In genomic region chr13:22271721-22272120, GRCm38 (mm10) we compare ENCODE assay signal across 32 mouse cellular contexts. TPM values are rescaled to one million over a fixed set of nuclear protein-coding genes. Genes with fewer than 3 reads are reported as not detected.
A peak's percentile ranks its signal among the peaks of the same experiment; 100 is the strongest.
DNase-seq lines count a peak whose midpoint lies in the region; ATAC-seq lines count a peak whose summit lies in the region.
"Had no signal": no experiment of that assay in that cellular context is flagged by ENCODE, and none has a peak within 500 bp of the region (broad histone marks: within the 10 kb centered on the region; RNA-seq: fewer than 3 reads in every experiment).

No protein-coding gene starts in this region.

- 49% methylated on average over 2 of the region's 2 CpGs for WGBS in midbrain, embryonic 10.5 days
- 38% methylated on average over 2 of the region's 2 CpGs for whole genome bisulfite sequencing in midbrain, embryonic 11.5 days
- 39% methylated on average over 2 of the region's 2 CpGs for WGBS in midbrain, embryonic 15.5 days
- WGBS in forebrain, embryonic 11.5 days: 51% methylated on average over 2 of the region's 2 CpGs

- no peak overlapping the region for H3K4me3 ChIP-seq in midbrain, embryonic 10.5 days
- no peak overlapping the region for H3K4me3 ChIP-seq in midbrain, embryonic 11.5 days (ENCODE audit: low read depth, low read length)
- no peak overlapping the region for H3K4me3 ChIP-seq in midbrain, embryonic 15.5 days
- H3K4me3 ChIP-seq in forebrain, embryonic 11.5 days (ENCODE audit: low read depth, low read length): no peak overlapping the region
- H3K4me3 ChIP-seq: embryonic facial prominence, embryonic 10.5 days; embryonic facial prominence, embryonic 13.5 days; erythroblast, embryonic 14.5 days; forebrain, embryonic 13.5 days; hindbrain, embryonic 15.5 days had no signal

- H3K27ac ChIP-seq in midbrain, embryonic 10.5 days (replicated peaks): peak overlapping the region; percentile 55; the same call in 1 of the 2 replicates
- H3K27ac ChIP-seq in midbrain, embryonic 11.5 days (ENCODE audit: low read depth, low read length): no peak overlapping the region
- H3K27ac ChIP-seq in midbrain, embryonic 15.5 days: no peak overlapping the region
- no peak overlapping the region for H3K27ac ChIP-seq in forebrain, embryonic 11.5 days (ENCODE audit: low read depth, low read length)
- H3K27ac ChIP-seq: embryonic facial prominence, embryonic 10.5 days; embryonic facial prominence, embryonic 13.5 days; forebrain, embryonic 13.5 days; hindbrain, embryonic 15.5 days had no signal

- intact Hi-C loops in gastrocnemius, postnatal 36 days (cut with DNase I): no loop called here

- H3K9ac ChIP-seq in midbrain, embryonic 11.5 days (ENCODE audit: low read length): no peak overlapping the region
- H3K9ac ChIP-seq in midbrain, embryonic 15.5 days: no peak overlapping the region
- no peak overlapping the region for H3K9ac ChIP-seq in forebrain, embryonic 11.5 days (ENCODE audit: low read length)
- H3K9ac ChIP-seq: embryonic facial prominence, embryonic 13.5 days; forebrain, embryonic 13.5 days; hindbrain, embryonic 15.5 days had no signal

- no peaks in the 10 kb centered on the region for H3K36me3 ChIP-seq in midbrain, embryonic 10.5 days
- no peaks in the 10 kb centered on the region for H3K36me3 ChIP-seq in midbrain, embryonic 11.5 days (ENCODE audit: control insufficient read depth, insufficient read depth, low read length)
- H3K36me3 ChIP-seq in midbrain, embryonic 15.5 days (replicated peaks): no peaks in the 10 kb centered on the region
- H3K36me3 ChIP-seq in forebrain, embryonic 11.5 days (ENCODE audit: control insufficient read depth, insufficient read depth, low read length): no peaks in the 10 kb centered on the region
- H3K36me3 ChIP-seq: embryonic facial prominence, embryonic 10.5 days; embryonic facial prominence, embryonic 13.5 days; hindbrain, embryonic 15.5 days had no signal

- peak; percentile 8 for DNase-seq in embryo, embryonic 10 days (ENCODE audit: low spot score)
- DNase-seq in embryo, embryonic 11 days: no peak
- no peak for DNase-seq in midbrain, embryonic 10.5 days (ENCODE audit: low spot score)
- DNase-seq in midbrain, embryonic 11.5 days (ENCODE audit: low spot score, missing footprints): no peak
- DNase-seq in gastrocnemius, postnatal 36 days: no peak
- no peak for DNase-seq in forebrain, embryonic 11.5 days (ENCODE audit: low spot score)
- DNase-seq in right cerebral cortex, postnatal 4 days: no peak
- DNase-seq: adrenal gland, adult 8-10 months; adrenal gland, postnatal 25 days; cerebellum, adult 18-20 months; cerebellum, adult 9-10 months; cerebellum, postnatal 25 days; gastrocnemius, postnatal 10 days; heart, postnatal 36 days had no signal

- H3K4me2 ChIP-seq in midbrain, embryonic 11.5 days: no peak overlapping the region
- H3K4me2 ChIP-seq in midbrain, embryonic 15.5 days: no peak overlapping the region
- no peak overlapping the region for H3K4me2 ChIP-seq in forebrain, embryonic 11.5 days (ENCODE audit: low read depth, low read length, severe bottlenecking)
- H3K4me2 ChIP-seq: embryonic facial prominence, embryonic 13.5 days; forebrain, embryonic 13.5 days; heart, embryonic 11.5 days; hindbrain, embryonic 15.5 days had no signal

- H3K4me1 ChIP-seq in midbrain, embryonic 10.5 days: peaks cover 11% of the 10 kb centered on the region
- H3K4me1 ChIP-seq in midbrain, embryonic 11.5 days (ENCODE audit: control insufficient read depth, insufficient read depth, low read length): no peaks in the 10 kb centered on the region
- H3K4me1 ChIP-seq in midbrain, embryonic 15.5 days: no peaks in the 10 kb centered on the region
- H3K4me1 ChIP-seq in forebrain, embryonic 11.5 days (replicated peaks; ENCODE audit: control insufficient read depth, insufficient read depth, low read length): no peaks in the 10 kb centered on the region
- H3K4me1 ChIP-seq: embryonic facial prominence, embryonic 10.5 days; embryonic facial prominence, embryonic 13.5 days; forebrain, embryonic 13.5 days; hindbrain, embryonic 15.5 days had no signal

- no peaks in the 10 kb centered on the region for H3K27me3 ChIP-seq in midbrain, embryonic 10.5 days (ENCODE audit: low read depth, poor library complexity, severe bottlenecking)
- no peaks in the 10 kb centered on the region for H3K27me3 ChIP-seq in midbrain, embryonic 11.5 days (ENCODE audit: control insufficient read depth, insufficient read depth, low read length)
- H3K27me3 ChIP-seq in midbrain, embryonic 15.5 days (replicated peaks): no peaks in the 10 kb centered on the region
- no peaks in the 10 kb centered on the region for H3K27me3 ChIP-seq in forebrain, embryonic 11.5 days (ENCODE audit: control insufficient read depth, insufficient read depth, low read length)
- H3K27me3 ChIP-seq: embryonic facial prominence, embryonic 13.5 days; forebrain, embryonic 13.5 days; hindbrain, embryonic 15.5 days had no signal

- ATAC-seq in midbrain, embryonic 11.5 days (ENCODE audit: low FRiP score): no peak
- ATAC-seq in midbrain, embryonic 15.5 days (replicated peaks): peak; percentile 91
- ATAC-seq in forebrain, embryonic 11.5 days (replicated peaks; ENCODE audit: low FRiP score): no peak
- ATAC-seq: activated CD4-positive, CD25-positive, alpha-beta regulatory T cell, adult 4 months; forebrain, embryonic 13.5 days; forebrain, embryonic 16.5 days had no signal

- no peaks in the 10 kb centered on the region for H3K9me3 ChIP-seq in midbrain, embryonic 10.5 days (replicated peaks)
- no peaks in the 10 kb centered on the region for H3K9me3 ChIP-seq in midbrain, embryonic 11.5 days (ENCODE audit: control insufficient read depth, low read length)
- no peaks in the 10 kb centered on the region for H3K9me3 ChIP-seq in midbrain, embryonic 15.5 days
- no peaks in the 10 kb centered on the region for H3K9me3 ChIP-seq in forebrain, embryonic 11.5 days (ENCODE audit: control insufficient read depth, low read length)
- H3K9me3 ChIP-seq: embryonic facial prominence, embryonic 10.5 days; embryonic facial prominence, embryonic 13.5 days; forebrain, embryonic 13.5 days; hindbrain, embryonic 15.5 days had no signal

RNA-seq across cellular contexts. Expression of gene Vmn1r195, which starts 1.4 kb away (rescaled TPM):
- not detected in 2 replicates for polyA plus RNA-seq in midbrain, embryonic 10.5 days (2016; fragmentation: Nextera tagmentation; extraction: Ambion mirVana)
- polyA plus RNA-seq in midbrain, embryonic 11.5 days (2014; fragmentation: Nextera tagmentation; extraction: Ambion mirVana): not detected in 2 replicates
- polyA plus RNA-seq in midbrain, embryonic 15.5 days (2015; fragmentation: Nextera tagmentation; extraction: Ambion mirVana): not detected in 2 replicates
- total RNA-seq in gastrocnemius, postnatal 36 days (2021): not detected
- polyA plus RNA-seq in forebrain, embryonic 11.5 days (2014; fragmentation: Nextera tagmentation; extraction: Ambion mirVana): not detected in 2 replicates
- total RNA-seq: adrenal gland, adult 8-10 months; adrenal gland, postnatal 25 days; common myeloid progenitor, adult 5-6 weeks; ES-E14; gastrocnemius, adult 18-20 months; gastrocnemius, postnatal 10 days; gastrocnemius, postnatal 4 days; heart, adult 8-10 months; heart, postnatal 36 days had no signal
- polyA plus RNA-seq: activated CD4-positive, CD25-positive, alpha-beta regulatory T cell, adult 4 months; embryonic facial prominence, embryonic 10.5 days; embryonic facial prominence, embryonic 13.5 days; erythroblast, embryonic 14.5 days; forebrain, embryonic 13.5 days; forebrain, embryonic 16.5 days; heart, embryonic 11.5 days; heart, embryonic 14.5 days; heart, postnatal 0 days; hindbrain, embryonic 11.5 days; hindbrain, embryonic 15.5 days; intestine, embryonic 14.5 days had no signal

RNA-seq across cellular contexts. Expression of gene Vmn1r196, which starts 18.0 kb away (rescaled TPM):
- not detected in 2 replicates for polyA plus RNA-seq in midbrain, embryonic 10.5 days (2016; fragmentation: Nextera tagmentation; extraction: Ambion mirVana)
- not detected in 2 replicates for polyA plus RNA-seq in midbrain, embryonic 11.5 days (2014; fragmentation: Nextera tagmentation; extraction: Ambion mirVana)
- not detected in 2 replicates for polyA plus RNA-seq in midbrain, embryonic 15.5 days (2015; fragmentation: Nextera tagmentation; extraction: Ambion mirVana)
- total RNA-seq in gastrocnemius, postnatal 36 days (2021): not detected
- not detected in 2 replicates for polyA plus RNA-seq in forebrain, embryonic 11.5 days (2014; fragmentation: Nextera tagmentation; extraction: Ambion mirVana)
- total RNA-seq: adrenal gland, adult 8-10 months; adrenal gland, postnatal 25 days; common myeloid progenitor, adult 5-6 weeks; ES-E14; gastrocnemius, adult 18-20 months; gastrocnemius, postnatal 10 days; gastrocnemius, postnatal 4 days; heart, adult 8-10 months; heart, postnatal 36 days had no signal
- polyA plus RNA-seq: activated CD4-positive, CD25-positive, alpha-beta regulatory T cell, adult 4 months; embryonic facial prominence, embryonic 10.5 days; embryonic facial prominence, embryonic 13.5 days; erythroblast, embryonic 14.5 days; forebrain, embryonic 13.5 days; forebrain, embryonic 16.5 days; heart, embryonic 11.5 days; heart, embryonic 14.5 days; heart, postnatal 0 days; hindbrain, embryonic 11.5 days; hindbrain, embryonic 15.5 days; intestine, embryonic 14.5 days had no signal

RNA-seq across cellular contexts. Expression of gene Vmn1r194, which starts 27.7 kb away (rescaled TPM):
- polyA plus RNA-seq in midbrain, embryonic 10.5 days (2016; fragmentation: Nextera tagmentation; extraction: Ambion mirVana): not detected in 2 replicates
- polyA plus RNA-seq in midbrain, embryonic 11.5 days (2014; fragmentation: Nextera tagmentation; extraction: Ambion mirVana): not detected in 2 replicates
- not detected in 2 replicates for polyA plus RNA-seq in midbrain, embryonic 15.5 days (2015; fragmentation: Nextera tagmentation; extraction: Ambion mirVana)
- not detected for total RNA-seq in gastrocnemius, postnatal 36 days (2021)
- not detected in 2 replicates for polyA plus RNA-seq in forebrain, embryonic 11.5 days (2014; fragmentation: Nextera tagmentation; extraction: Ambion mirVana)
- total RNA-seq: adrenal gland, adult 8-10 months; adrenal gland, postnatal 25 days; common myeloid progenitor, adult 5-6 weeks; ES-E14; gastrocnemius, adult 18-20 months; gastrocnemius, postnatal 10 days; gastrocnemius, postnatal 4 days; heart, adult 8-10 months; heart, postnatal 36 days had no signal
- polyA plus RNA-seq: activated CD4-positive, CD25-positive, alpha-beta regulatory T cell, adult 4 months; embryonic facial prominence, embryonic 10.5 days; embryonic facial prominence, embryonic 13.5 days; erythroblast, embryonic 14.5 days; forebrain, embryonic 13.5 days; forebrain, embryonic 16.5 days; heart, embryonic 11.5 days; heart, embryonic 14.5 days; heart, postnatal 0 days; hindbrain, embryonic 11.5 days; hindbrain, embryonic 15.5 days; intestine, embryonic 14.5 days had no signal

RNA-seq across cellular contexts. Expression of gene Vmn1r193, which starts 48.8 kb away (rescaled TPM):
- polyA plus RNA-seq in midbrain, embryonic 10.5 days (2016; fragmentation: Nextera tagmentation; extraction: Ambion mirVana): not detected in 2 replicates
- not detected in 2 replicates for polyA plus RNA-seq in midbrain, embryonic 11.5 days (2014; fragmentation: Nextera tagmentation; extraction: Ambion mirVana)
- not detected in 2 replicates for polyA plus RNA-seq in midbrain, embryonic 15.5 days (2015; fragmentation: Nextera tagmentation; extraction: Ambion mirVana)
- total RNA-seq in gastrocnemius, postnatal 36 days (2021): not detected
- not detected in 2 replicates for polyA plus RNA-seq in forebrain, embryonic 11.5 days (2014; fragmentation: Nextera tagmentation; extraction: Ambion mirVana)
- total RNA-seq: adrenal gland, adult 8-10 months; adrenal gland, postnatal 25 days; common myeloid progenitor, adult 5-6 weeks; ES-E14; gastrocnemius, adult 18-20 months; gastrocnemius, postnatal 10 days; gastrocnemius, postnatal 4 days; heart, adult 8-10 months; heart, postnatal 36 days had no signal
- polyA plus RNA-seq: activated CD4-positive, CD25-positive, alpha-beta regulatory T cell, adult 4 months; embryonic facial prominence, embryonic 10.5 days; embryonic facial prominence, embryonic 13.5 days; forebrain, embryonic 13.5 days; forebrain, embryonic 16.5 days; heart, embryonic 11.5 days; heart, embryonic 14.5 days; heart, postnatal 0 days; hindbrain, embryonic 11.5 days; hindbrain, embryonic 15.5 days; intestine, embryonic 14.5 days had no signal

RNA-seq across cellular contexts. Expression of gene Vmn1r197, which starts 52.7 kb away (rescaled TPM):
- not detected in 2 replicates for polyA plus RNA-seq in midbrain, embryonic 10.5 days (2016; fragmentation: Nextera tagmentation; extraction: Ambion mirVana)
- not detected in 2 replicates for polyA plus RNA-seq in midbrain, embryonic 11.5 days (2014; fragmentation: Nextera tagmentation; extraction: Ambion mirVana)
- not detected in 2 replicates for polyA plus RNA-seq in midbrain, embryonic 15.5 days (2015; fragmentation: Nextera tagmentation; extraction: Ambion mirVana)
- not detected for total RNA-seq in gastrocnemius, postnatal 36 days (2021)
- polyA plus RNA-seq in forebrain, embryonic 11.5 days (2014; fragmentation: Nextera tagmentation; extraction: Ambion mirVana): not detected in 2 replicates
- total RNA-seq: adrenal gland, adult 8-10 months; adrenal gland, postnatal 25 days; common myeloid progenitor, adult 5-6 weeks; ES-E14; gastrocnemius, adult 18-20 months; gastrocnemius, postnatal 10 days; gastrocnemius, postnatal 4 days; heart, adult 8-10 months; heart, postnatal 36 days had no signal
- polyA plus RNA-seq: embryonic facial prominence, embryonic 10.5 days; embryonic facial prominence, embryonic 13.5 days; erythroblast, embryonic 14.5 days; forebrain, embryonic 13.5 days; forebrain, embryonic 16.5 days; heart, embryonic 11.5 days; heart, embryonic 14.5 days; heart, postnatal 0 days; hindbrain, embryonic 11.5 days; hindbrain, embryonic 15.5 days; intestine, embryonic 14.5 days had no signal
